Mouse (Mus musculus): ENCODE measurements around the gene Ndufaf3.

DNA sequence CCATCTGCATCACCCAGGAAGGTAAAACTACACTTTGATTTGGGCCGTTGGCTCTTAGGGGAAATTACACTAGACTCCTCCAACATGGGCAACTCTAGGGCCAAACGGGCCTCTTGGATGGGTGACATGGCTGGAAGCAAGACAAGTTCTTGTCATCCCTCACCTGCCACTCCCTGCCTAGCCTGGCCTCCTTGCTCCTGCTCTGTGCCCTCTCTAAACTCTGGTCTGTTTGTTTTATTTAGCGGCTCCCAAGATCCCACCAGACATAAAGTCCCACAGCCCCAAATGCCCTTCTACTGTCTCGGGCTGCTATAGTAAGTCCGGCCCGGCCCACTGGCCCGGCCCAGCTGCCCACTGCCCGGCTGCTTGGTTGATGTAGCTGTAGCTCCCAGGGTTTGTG is 3.6 kb downstream of the Ndufaf3 start:
- TF ChIP-seq CTCF (IDR thresholded peaks at IDR 0.05; ENCODE audit: low read depth) (no peak), EP300 (IDR thresholded peaks at IDR 0.05; ENCODE audit: low read depth) (no peak)

All from heart, postnatal 0 days (tissue).